Mouse (Mus musculus) heart, adult 11 months (tissue): ENCODE results near the gene Mmp8.

Source experiments
- DNase-seq: peaks from one replicate; pipeline ENCODE4 v3.0.0; 2022

Mmp8 gene

GRCm38 (mm10) chr9:7558221-7559017, at the start of gene Mmp8:
Gene Mmp8 (plus strand): TSS chr9:7558456.
- peak; percentile 83 for DNase-seq

- no peak for DNase-seq
Measured at GRCm38 (mm10) chr9:7509619-7510233, 48.5 kb upstream of the Mmp8 start.

DNA sequence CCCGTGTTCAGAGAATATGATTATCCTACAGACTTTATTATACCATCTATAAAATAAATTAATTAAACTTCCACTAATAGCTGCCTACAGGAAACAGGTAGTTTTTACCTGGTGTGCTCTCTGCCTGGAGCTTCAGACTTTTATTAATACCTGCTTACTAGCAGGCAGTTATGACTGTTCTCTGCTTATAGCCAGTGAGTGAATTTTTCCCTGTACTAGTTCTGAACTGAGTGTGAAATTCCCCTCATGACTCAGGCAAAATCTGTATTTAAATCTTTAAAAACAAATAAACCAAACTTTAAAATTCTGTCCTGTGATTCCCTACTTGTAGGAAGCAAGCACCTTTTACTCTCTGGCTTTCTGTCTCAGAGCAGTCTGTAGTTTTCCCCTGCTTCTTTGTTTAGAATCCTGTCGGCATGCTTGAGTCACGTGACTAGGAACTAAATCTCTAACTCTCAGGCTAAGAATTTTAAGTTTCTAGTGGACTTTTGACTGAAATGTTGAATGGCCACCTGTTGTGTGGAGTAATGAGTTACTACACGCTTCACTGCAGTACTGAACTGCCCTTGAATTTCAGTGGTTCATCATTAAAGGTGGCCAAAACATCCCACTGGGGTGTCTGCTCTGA, 40.2 kb upstream of the Mmp8 start:
- no peak for DNase-seq

- no peak for DNase-seq
Measured at GRCm38 (mm10) chr9:7526255-7526940, 31.9 kb upstream of the Mmp8 start.

- DNase-seq, result no peak
Measured at GRCm38 (mm10) chr9:7542763-7543162, 15.5 kb upstream of the Mmp8 start.

DNA sequence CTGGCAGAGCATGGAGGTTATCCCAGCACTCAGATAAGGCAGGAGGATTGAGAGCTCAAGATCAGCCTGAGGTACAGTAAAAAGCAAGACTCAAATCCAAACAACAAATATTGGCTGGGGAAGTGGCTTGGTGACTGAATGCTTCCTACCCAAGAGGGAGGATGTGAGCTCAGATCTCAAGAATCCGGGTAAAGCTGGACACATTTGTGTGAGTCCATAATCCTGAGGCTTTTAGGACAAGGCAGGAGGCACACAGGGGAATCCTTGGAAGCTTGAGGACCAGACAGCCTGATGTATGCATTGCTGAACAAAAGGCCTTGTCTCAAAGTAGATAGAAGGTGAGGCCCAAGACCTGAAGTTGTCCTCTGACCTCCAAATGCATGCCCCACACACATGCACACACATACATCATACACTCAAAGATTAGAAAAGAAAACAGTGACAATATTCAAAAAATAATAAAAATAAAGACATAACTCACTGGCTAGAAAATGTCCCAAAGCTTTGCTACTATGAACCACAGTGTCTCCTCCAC, 13.3 kb upstream of the Mmp8 start:
- DNase-seq, result peak; percentile 92

GRCm38 (mm10) chr9:7545471-7545870, 12.8 kb upstream of the Mmp8 start:
- peak; percentile 97 for DNase-seq

- DNase-seq, result peak; percentile 90
Measured at GRCm38 (mm10) chr9:7545920-7546319, 12.3 kb upstream of the Mmp8 start.

- DNase-seq, result peak; percentile 61
Measured at GRCm38 (mm10) chr9:7551943-7552342, 6.3 kb upstream of the Mmp8 start.

DNA sequence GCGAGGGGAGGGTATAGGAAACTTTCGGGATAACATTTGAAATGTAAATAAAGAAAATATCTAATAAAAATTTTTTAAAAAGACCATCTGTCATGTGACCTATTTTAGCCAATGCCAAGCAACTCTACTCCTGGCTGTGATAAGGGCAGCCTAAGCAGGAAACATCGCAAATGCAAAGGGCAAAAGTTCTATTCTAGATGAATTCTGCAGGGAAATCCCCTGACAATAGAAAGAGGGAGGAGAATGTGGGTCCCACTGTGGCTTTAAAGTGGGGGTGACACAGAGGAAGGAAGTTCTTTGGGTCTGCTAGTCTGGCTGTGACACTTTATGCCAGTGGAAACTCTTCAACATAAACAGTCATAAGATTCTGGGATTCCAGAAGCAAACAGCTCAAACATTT, 4.7 kb upstream of the Mmp8 start:
- peak; percentile 60 for DNase-seq

GRCm38 (mm10) chr9:7554382-7554781, 3.9 kb upstream of the Mmp8 start:
- peak; percentile 71 for DNase-seq

DNA sequence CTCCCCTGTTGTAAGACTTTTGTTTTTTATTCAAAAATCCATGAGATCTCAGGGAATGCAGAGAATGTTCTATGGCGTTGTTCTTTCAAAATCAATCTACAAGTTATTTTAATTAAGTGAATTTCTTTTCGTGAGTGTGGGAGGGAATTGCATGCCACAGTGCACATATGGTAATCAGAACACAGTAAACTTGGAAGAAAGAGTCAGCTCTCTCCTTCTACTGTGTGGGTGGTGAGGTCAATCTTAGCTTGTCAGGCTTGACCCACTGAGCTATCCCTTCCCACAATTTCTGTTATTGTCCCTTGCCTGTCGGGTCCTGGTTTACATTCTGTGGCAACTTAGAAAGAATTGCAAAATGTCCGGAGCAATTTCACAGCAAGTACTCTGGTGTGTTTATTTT, 1.8 kb downstream of the Mmp8 start:
- peak; percentile 53 for DNase-seq

DNA sequence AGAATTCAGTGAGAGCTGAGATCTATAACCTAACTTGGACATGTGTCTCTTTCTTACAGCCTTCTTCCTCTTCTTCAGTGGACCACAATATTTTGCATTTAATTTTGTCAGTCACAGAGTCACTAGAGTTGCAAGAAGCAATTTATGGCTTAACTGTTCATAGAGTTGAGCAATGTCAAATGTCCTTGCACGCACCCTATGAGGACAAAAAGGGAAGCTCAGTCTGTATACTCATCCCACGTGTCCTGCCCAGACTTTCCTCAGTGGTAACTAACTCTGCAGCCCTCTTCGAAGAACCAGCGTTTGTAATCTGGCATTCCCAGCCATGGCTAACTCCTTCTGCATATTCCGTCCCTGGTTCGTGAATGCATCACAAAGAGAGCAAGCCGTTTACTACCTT, 9.1 kb downstream of the Mmp8 start:
- DNase-seq, result peak; percentile 89

DNA sequence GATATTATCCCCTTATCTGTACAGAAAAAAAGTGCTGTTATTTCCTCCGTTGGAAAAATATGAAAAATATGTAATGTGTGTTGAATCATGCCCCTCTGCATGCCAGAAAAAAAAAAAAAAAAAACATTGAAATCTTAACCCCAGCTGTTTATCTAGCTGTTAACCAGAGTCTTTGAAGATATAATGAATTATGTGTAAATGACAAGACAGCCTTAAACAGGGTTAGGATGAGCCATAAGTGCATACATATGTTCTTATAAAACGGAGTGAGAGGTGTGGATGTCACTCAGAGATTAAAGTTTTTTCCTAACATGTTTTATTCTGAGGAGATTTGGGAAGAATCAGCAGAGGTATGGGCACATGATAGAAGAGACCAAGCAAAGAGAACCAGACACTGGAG, 9.7 kb downstream of the Mmp8 start:
- DNase-seq, result peak; percentile 42

- DNase-seq, result peak; percentile 84
Measured at GRCm38 (mm10) chr9:7570485-7570884, 12.2 kb downstream of the Mmp8 start.

DNA sequence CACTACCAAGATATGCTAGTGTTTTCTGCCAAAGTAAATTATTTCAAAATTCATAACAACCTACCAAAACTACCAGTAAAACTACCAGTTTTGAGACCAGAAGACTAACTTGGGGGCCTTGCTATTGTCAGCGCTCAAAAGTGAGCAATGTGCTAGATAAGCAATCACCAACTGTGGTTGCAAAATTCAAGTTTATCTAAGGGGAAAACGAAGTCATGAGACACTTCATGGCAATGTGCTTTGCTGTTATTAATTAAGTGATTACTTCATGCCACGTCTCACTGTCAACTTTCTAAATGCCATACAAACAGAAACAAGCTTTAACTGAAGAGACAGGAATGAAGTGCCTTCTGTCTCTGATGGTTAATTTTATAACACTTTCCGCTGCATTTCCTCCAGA, 12.9 kb downstream of the Mmp8 start, which contains the start of gene Mmp27:
TSS of gene Mmp27 (plus strand) at position 235 of the 400 bp plus-strand sequence.
- DNase-seq, result peak; percentile 53

DNA sequence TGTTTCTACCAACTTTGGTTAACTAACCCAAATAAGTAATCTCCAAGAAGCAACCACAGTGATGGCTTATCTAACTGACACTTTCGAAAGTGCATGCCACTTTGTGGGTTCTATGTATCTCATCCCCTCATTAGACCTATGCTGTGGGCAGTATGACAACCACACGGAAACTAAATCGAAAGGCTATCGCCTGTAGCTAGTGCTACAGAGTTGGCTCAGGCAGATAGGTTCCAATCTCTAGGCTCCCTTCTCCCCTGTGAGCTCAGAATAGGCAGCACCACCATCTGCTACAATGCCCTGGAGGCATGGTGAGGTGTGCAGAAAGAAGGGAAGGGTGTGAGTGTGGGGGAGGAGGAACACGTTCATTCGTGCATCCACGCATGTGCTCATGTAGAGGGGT, 13.9 kb downstream of the Mmp8 start:
- peak; percentile 56 for DNase-seq

- DNase-seq, result peak; percentile 86
Measured at GRCm38 (mm10) chr9:7572663-7573308, 14.5 kb downstream of the Mmp8 start.

DNA sequence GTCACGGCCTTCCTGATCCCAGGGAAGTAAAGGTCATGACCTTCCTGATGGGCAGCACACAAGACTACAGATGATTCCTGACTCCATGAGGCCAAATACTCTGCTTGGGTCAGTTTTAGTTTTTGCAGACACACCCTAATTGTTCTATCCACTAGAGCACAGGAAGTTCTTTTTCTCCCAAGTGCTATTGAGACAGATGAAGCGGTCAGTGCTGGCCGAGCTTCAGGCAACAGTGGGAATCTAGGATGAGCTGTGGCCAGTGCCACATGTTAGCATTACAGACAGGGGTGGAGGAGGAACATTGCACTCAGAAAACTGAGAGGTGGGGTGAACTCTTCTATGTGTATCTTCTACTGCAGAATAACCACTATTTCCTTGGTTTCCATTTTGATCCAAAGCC, 17.3 kb downstream of the Mmp8 start:
- peak; percentile 97 for DNase-seq

- no peak for DNase-seq
Measured at GRCm38 (mm10) chr9:7577371-7577770, 19.1 kb downstream of the Mmp8 start.

DNA sequence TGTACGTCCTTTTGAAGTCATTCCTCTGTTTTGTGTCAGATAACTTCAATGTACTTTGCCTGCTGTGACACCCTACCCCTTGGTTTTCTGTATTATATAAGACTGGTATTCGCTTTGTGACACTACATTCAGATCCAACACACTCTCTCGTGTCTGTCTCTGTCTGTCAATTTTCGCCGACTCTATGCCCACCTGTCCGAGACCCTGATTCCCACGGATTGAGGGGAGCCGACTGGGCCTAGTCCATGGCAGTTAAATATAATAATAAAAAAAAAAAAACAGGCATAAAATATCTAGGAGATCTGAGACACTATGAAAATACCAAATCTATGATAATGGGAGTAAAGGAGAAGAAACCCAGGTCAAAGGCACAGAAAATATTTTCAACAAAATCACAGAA, 31.8 kb downstream of the Mmp8 start:
- DNase-seq, result peak; percentile 59

DNA sequence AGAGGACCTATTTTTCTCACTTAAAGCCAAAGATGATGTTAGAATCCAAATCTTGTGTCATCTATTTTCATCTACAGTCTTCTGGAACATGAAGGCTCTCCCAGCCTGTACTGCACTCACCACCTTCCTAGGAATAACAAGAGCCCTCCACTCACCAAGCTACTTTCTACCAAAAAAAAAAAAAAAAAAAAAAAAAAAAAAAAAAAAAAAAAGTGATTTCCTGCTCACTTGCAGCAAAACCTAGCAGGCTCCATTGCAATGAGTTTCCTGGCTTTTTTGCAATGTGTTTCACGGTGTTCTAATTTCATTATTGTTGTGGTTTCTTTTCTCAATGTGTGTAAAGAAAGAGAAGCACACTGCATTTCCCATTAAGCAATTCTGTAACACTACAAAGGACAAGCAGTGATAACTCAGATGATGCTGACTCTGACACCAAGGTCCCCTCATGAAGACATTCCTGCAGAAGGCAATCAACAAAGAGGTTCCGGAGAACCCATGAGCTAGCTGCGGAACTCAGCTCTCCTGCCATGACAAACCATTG, 35.1 kb downstream of the Mmp8 start:
- no peak for DNase-seq
